25 mouse cellular contexts compared by ENCODE assay signal in genomic region chr12:117703413-117703812, GRCm38 (mm10).
DNase-seq lines count a peak whose midpoint lies in the region; ATAC-seq and TF ChIP-seq lines count a peak whose summit lies in the region.
"Had no signal": no experiment of that assay in that cellular context is flagged by ENCODE, and none has a peak within 500 bp of the region (broad histone marks: within the 10 kb centered on the region; RNA-seq: fewer than 3 reads in every experiment).

No protein-coding gene starts in this region.

- no peak overlapping the region for H3K4me2 ChIP-seq in forebrain, embryonic 16.5 days (ENCODE audit: low read length)
- H3K4me2 ChIP-seq in hindbrain, embryonic 13.5 days, result no peak overlapping the region
- H3K4me2 ChIP-seq in hindbrain, postnatal 0 days (ENCODE audit: low read depth, low read length), result no peak overlapping the region
- no peak overlapping the region for H3K4me2 ChIP-seq in hindbrain, embryonic 12.5 days (replicated peaks)
- H3K4me2 ChIP-seq in midbrain, embryonic 11.5 days, result no peak overlapping the region
- H3K4me2 ChIP-seq: heart, embryonic 12.5 days; heart, embryonic 15.5 days had no signal

- H3K9me3 ChIP-seq in forebrain, embryonic 16.5 days (ENCODE audit: control insufficient read depth, low read length), result no peaks in the 10 kb centered on the region
- H3K9me3 ChIP-seq in forebrain, embryonic 10.5 days, result no peaks in the 10 kb centered on the region
- no peaks in the 10 kb centered on the region for H3K9me3 ChIP-seq in hindbrain, embryonic 13.5 days
- no peaks in the 10 kb centered on the region for H3K9me3 ChIP-seq in hindbrain, embryonic 10.5 days
- no peaks in the 10 kb centered on the region for H3K9me3 ChIP-seq in hindbrain, postnatal 0 days (ENCODE audit: low read length)
- no peaks in the 10 kb centered on the region for H3K9me3 ChIP-seq in hindbrain, embryonic 12.5 days (replicated peaks)
- no peaks in the 10 kb centered on the region for H3K9me3 ChIP-seq in midbrain, embryonic 11.5 days (ENCODE audit: control insufficient read depth, low read length)
- no peaks in the 10 kb centered on the region for H3K9me3 ChIP-seq in midbrain, embryonic 10.5 days (replicated peaks)
- H3K9me3 ChIP-seq: heart, embryonic 12.5 days; heart, embryonic 15.5 days had no signal

- 31% methylated on average over 2 of the region's 2 CpGs for WGBS in forebrain, embryonic 16.5 days
- WGBS in forebrain, embryonic 10.5 days, result 51% methylated on average over 2 of the region's 2 CpGs
- 45% methylated on average over 2 of the region's 2 CpGs for WGBS in hindbrain, embryonic 13.5 days
- WGBS in hindbrain, embryonic 10.5 days, result 48% methylated on average over 2 of the region's 2 CpGs
- WGBS in hindbrain, postnatal 0 days, result 37% methylated on average over 2 of the region's 2 CpGs
- 48% methylated on average over 2 of the region's 2 CpGs for WGBS in hindbrain, embryonic 12.5 days
- WGBS in midbrain, embryonic 11.5 days, result 61% methylated on average over 2 of the region's 2 CpGs
- WGBS in midbrain, embryonic 10.5 days, result 65% methylated on average over 2 of the region's 2 CpGs

- no peak for DNase-seq in forebrain, embryonic 10.5 days (ENCODE audit: extremely low spot score, low spot score)
- no peak for DNase-seq in hindbrain, embryonic 10.5 days (ENCODE audit: low spot score)
- DNase-seq in hindbrain, postnatal 0 days (ENCODE audit: low spot score), result no peak
- peak; percentile 51 for DNase-seq in midbrain, embryonic 11.5 days (ENCODE audit: low spot score, missing footprints)
- DNase-seq in midbrain, embryonic 10.5 days (ENCODE audit: low spot score), result no peak
- DNase-seq: adrenal gland, postnatal 10 days; adrenal gland, postnatal 36 days; B cell, adult 2 months; cerebellum, adult 18-20 months; cerebellum, adult 9-10 months; cerebellum, postnatal 14 days; gastrocnemius, postnatal 10 days; gastrocnemius, postnatal 36 days; heart, postnatal 10 days; heart, postnatal 36 days; kidney, adult 2 months had no signal

- H3K9ac ChIP-seq in forebrain, embryonic 16.5 days (replicated peaks; ENCODE audit: low read depth, low read length), result no peak overlapping the region
- no peak overlapping the region for H3K9ac ChIP-seq in hindbrain, embryonic 13.5 days
- no peak overlapping the region for H3K9ac ChIP-seq in hindbrain, postnatal 0 days (replicated peaks; ENCODE audit: low read length)
- no peak overlapping the region for H3K9ac ChIP-seq in hindbrain, embryonic 12.5 days
- H3K9ac ChIP-seq in midbrain, embryonic 11.5 days (ENCODE audit: low read length), result no peak overlapping the region
- H3K9ac ChIP-seq: heart, embryonic 12.5 days; heart, embryonic 15.5 days had no signal

- no peak overlapping the region for H3K27ac ChIP-seq in forebrain, embryonic 16.5 days (ENCODE audit: low read length)
- no peak overlapping the region for H3K27ac ChIP-seq in forebrain, embryonic 10.5 days
- peak overlapping the region; percentile 50; the same call in 1 of the 2 replicates for H3K27ac ChIP-seq in hindbrain, embryonic 13.5 days
- H3K27ac ChIP-seq in hindbrain, embryonic 10.5 days, result no peak overlapping the region
- H3K27ac ChIP-seq in hindbrain, postnatal 0 days, result 0 out of 2 replicates have a peak overlapping the region, but pooled peaks have one; percentile 5
- H3K27ac ChIP-seq in hindbrain, embryonic 12.5 days, result no peak overlapping the region
- no peak overlapping the region for H3K27ac ChIP-seq in midbrain, embryonic 11.5 days (ENCODE audit: low read depth, low read length)
- no peak overlapping the region for H3K27ac ChIP-seq in midbrain, embryonic 10.5 days (replicated peaks)
- H3K27ac ChIP-seq: heart, embryonic 15.5 days had no signal

- no peaks in the 10 kb centered on the region for H3K36me3 ChIP-seq in forebrain, embryonic 16.5 days (ENCODE audit: control insufficient read depth, insufficient read depth)
- no peaks in the 10 kb centered on the region for H3K36me3 ChIP-seq in forebrain, embryonic 10.5 days (replicated peaks)
- no peaks in the 10 kb centered on the region for H3K36me3 ChIP-seq in hindbrain, embryonic 13.5 days
- no peaks in the 10 kb centered on the region for H3K36me3 ChIP-seq in hindbrain, embryonic 10.5 days
- H3K36me3 ChIP-seq in hindbrain, postnatal 0 days (ENCODE audit: insufficient read depth, low read length), result no peaks in the 10 kb centered on the region
- no peaks in the 10 kb centered on the region for H3K36me3 ChIP-seq in hindbrain, embryonic 12.5 days
- H3K36me3 ChIP-seq in midbrain, embryonic 11.5 days (ENCODE audit: control insufficient read depth, insufficient read depth, low read length), result no peaks in the 10 kb centered on the region
- no peaks in the 10 kb centered on the region for H3K36me3 ChIP-seq in midbrain, embryonic 10.5 days
- H3K36me3 ChIP-seq: G1E; heart, embryonic 15.5 days had no signal

- peak; percentile 58; the same call in 1 of the 2 replicates for ATAC-seq in forebrain, embryonic 16.5 days
- ATAC-seq in hindbrain, embryonic 13.5 days (ENCODE audit: low FRiP score), result 0 out of 2 replicates have a peak, but pooled peaks have one; percentile 5
- ATAC-seq in hindbrain, postnatal 0 days, result no peak
- no peak for ATAC-seq in hindbrain, embryonic 12.5 days (ENCODE audit: low FRiP score)
- ATAC-seq in midbrain, embryonic 11.5 days (ENCODE audit: low FRiP score), result no peak
- ATAC-seq: intestine, postnatal 0 days; Patski had no signal

- H3K4me3 ChIP-seq in forebrain, embryonic 16.5 days (replicated peaks; ENCODE audit: low read length), result no peak overlapping the region
- H3K4me3 ChIP-seq in forebrain, embryonic 10.5 days, result no peak overlapping the region
- no peak overlapping the region for H3K4me3 ChIP-seq in hindbrain, embryonic 13.5 days
- H3K4me3 ChIP-seq in hindbrain, embryonic 10.5 days, result no peak overlapping the region
- H3K4me3 ChIP-seq in hindbrain, postnatal 0 days (ENCODE audit: low read length), result no peak overlapping the region
- no peak overlapping the region for H3K4me3 ChIP-seq in hindbrain, embryonic 12.5 days
- H3K4me3 ChIP-seq in midbrain, embryonic 11.5 days (ENCODE audit: low read depth, low read length), result no peak overlapping the region
- H3K4me3 ChIP-seq in midbrain, embryonic 10.5 days, result no peak overlapping the region
- H3K4me3 ChIP-seq: heart, embryonic 12.5 days; heart, embryonic 15.5 days had no signal

- H3K27me3 ChIP-seq in forebrain, embryonic 16.5 days (replicated peaks; ENCODE audit: control insufficient read depth, insufficient read depth, low read length), result no peaks in the 10 kb centered on the region
- no peaks in the 10 kb centered on the region for H3K27me3 ChIP-seq in forebrain, embryonic 10.5 days (ENCODE audit: poor library complexity, severe bottlenecking)
- no peaks in the 10 kb centered on the region for H3K27me3 ChIP-seq in hindbrain, embryonic 13.5 days
- H3K27me3 ChIP-seq in hindbrain, embryonic 10.5 days (ENCODE audit: insufficient read depth, poor library complexity, severe bottlenecking), result no peaks in the 10 kb centered on the region
- H3K27me3 ChIP-seq in hindbrain, postnatal 0 days (ENCODE audit: insufficient read depth, low read length), result no peaks in the 10 kb centered on the region
- no peaks in the 10 kb centered on the region for H3K27me3 ChIP-seq in hindbrain, embryonic 12.5 days
- H3K27me3 ChIP-seq in midbrain, embryonic 11.5 days (ENCODE audit: control insufficient read depth, insufficient read depth, low read length), result no peaks in the 10 kb centered on the region
- H3K27me3 ChIP-seq in midbrain, embryonic 10.5 days (ENCODE audit: low read depth, poor library complexity, severe bottlenecking), result no peaks in the 10 kb centered on the region
- H3K27me3 ChIP-seq: CH12.LX; heart, embryonic 12.5 days; heart, embryonic 15.5 days had no signal

- H3K4me1 ChIP-seq in forebrain, embryonic 16.5 days (replicated peaks; ENCODE audit: control insufficient read depth, insufficient read depth, low read length), result peaks cover 9% of the 10 kb centered on the region
- H3K4me1 ChIP-seq in forebrain, embryonic 10.5 days, result peaks cover 12% of the 10 kb centered on the region
- H3K4me1 ChIP-seq in hindbrain, embryonic 13.5 days (replicated peaks), result peaks cover 45% of the 10 kb centered on the region
- H3K4me1 ChIP-seq in hindbrain, embryonic 10.5 days (replicated peaks), result peaks cover 3% of the 10 kb centered on the region; the same call in 1 of the 2 replicates
- 0 out of 2 replicates have a peak, but pooled peaks cover 5% of the 10 kb centered on the region for H3K4me1 ChIP-seq in hindbrain, postnatal 0 days (ENCODE audit: insufficient read depth, low read length)
- H3K4me1 ChIP-seq in hindbrain, embryonic 12.5 days, result peaks cover 26% of the 10 kb centered on the region
- no peaks in the 10 kb centered on the region for H3K4me1 ChIP-seq in midbrain, embryonic 11.5 days (ENCODE audit: control insufficient read depth, insufficient read depth, low read length)
- 0 out of 2 replicates have a peak, but pooled peaks cover 3% of the 10 kb centered on the region for H3K4me1 ChIP-seq in midbrain, embryonic 10.5 days
- H3K4me1 ChIP-seq: heart, embryonic 15.5 days had no signal

- no peak for TF ChIP-seq CTCF in hindbrain, postnatal 0 days (IDR thresholded peaks at IDR 0.05; ENCODE audit: low read depth)

Comparison
In these comparisons a context has a peak if more than half of its experiments do, and no peak if none do; other contexts are left out.
1. ATAC-seq: peak in forebrain, embryonic 16.5 days (single experiment) and hindbrain, embryonic 13.5 days (single experiment); none in hindbrain, postnatal 0 days (single experiment), hindbrain, embryonic 12.5 days (single experiment) and midbrain, embryonic 11.5 days (single experiment).
2. H3K27ac ChIP-seq: peak in hindbrain, embryonic 13.5 days (single experiment) and hindbrain, postnatal 0 days (single experiment); none in forebrain, embryonic 16.5 days (single experiment), forebrain, embryonic 10.5 days (single experiment), hindbrain, embryonic 10.5 days (single experiment), hindbrain, embryonic 12.5 days (single experiment), midbrain, embryonic 11.5 days (single experiment) and midbrain, embryonic 10.5 days (single experiment).